Mouse (Mus musculus): ENCODE data around the gene Rabgap1l. TPM values are rescaled to one million over a fixed set of nuclear protein-coding genes. Genes with fewer than 3 reads are reported as not detected.

The Rabgap1l gene
- polyA plus RNA-seq, 1 experiment from 2014 or later, result 93.4 TPM

- Histone ChIP-seq H3K27me3 (ENCODE audit: control insufficient read depth, insufficient read depth, low read length) (no peaks in the 10 kb centered on the region), H3K4me2 (ENCODE audit: low read depth, low read length) (no peak overlapping the region), H3K9ac (ENCODE audit: low read length) (no peak overlapping the region), H3K27ac (ENCODE audit: low read length) (no peak overlapping the region), H3K4me3 (ENCODE audit: low read length) (no peak overlapping the region), H3K36me3 (ENCODE audit: control insufficient read depth, insufficient read depth) (peaks cover 10% of the 10 kb centered on the region), H3K4me1 (ENCODE audit: control insufficient read depth, insufficient read depth, low read length) (no peaks in the 10 kb centered on the region), H3K9me3 (replicated peaks; ENCODE audit: control insufficient read depth, low read length) (no peaks in the 10 kb centered on the region)
- WGBS, result 76% methylated on average over 2 of the region's 2 CpGs
- no peak for ATAC-seq (replicated peaks; ENCODE audit: extremely low read depth, insufficient read depth, low FRiP score)
Observed at GRCm38 (mm10) chr1:160734743-160735142, 58.3 kb downstream of the Rabgap1l start.

- no peak overlapping the region for H3K9ac ChIP-seq (ENCODE audit: low read length)
- H3K9me3 ChIP-seq (replicated peaks; ENCODE audit: control insufficient read depth, low read length), result no peaks in the 10 kb centered on the region
- peaks cover 11% of the 10 kb centered on the region for H3K36me3 ChIP-seq (ENCODE audit: control insufficient read depth, insufficient read depth)
- no peak for ATAC-seq (replicated peaks; ENCODE audit: extremely low read depth, insufficient read depth, low FRiP score)
- WGBS, result 62% methylated on average over 4 of the region's 4 CpGs
- H3K27ac ChIP-seq (ENCODE audit: low read length), result no peak overlapping the region
- no peak overlapping the region for H3K4me3 ChIP-seq (ENCODE audit: low read length)
- no peaks in the 10 kb centered on the region for H3K4me1 ChIP-seq (ENCODE audit: control insufficient read depth, insufficient read depth, low read length)
- no peak overlapping the region for H3K4me2 ChIP-seq (ENCODE audit: low read depth, low read length)
- no peaks in the 10 kb centered on the region for H3K27me3 ChIP-seq (ENCODE audit: control insufficient read depth, insufficient read depth, low read length)
Observed at GRCm38 (mm10) chr1:160729944-160730343, 63.1 kb downstream of the Rabgap1l start.

DNA sequence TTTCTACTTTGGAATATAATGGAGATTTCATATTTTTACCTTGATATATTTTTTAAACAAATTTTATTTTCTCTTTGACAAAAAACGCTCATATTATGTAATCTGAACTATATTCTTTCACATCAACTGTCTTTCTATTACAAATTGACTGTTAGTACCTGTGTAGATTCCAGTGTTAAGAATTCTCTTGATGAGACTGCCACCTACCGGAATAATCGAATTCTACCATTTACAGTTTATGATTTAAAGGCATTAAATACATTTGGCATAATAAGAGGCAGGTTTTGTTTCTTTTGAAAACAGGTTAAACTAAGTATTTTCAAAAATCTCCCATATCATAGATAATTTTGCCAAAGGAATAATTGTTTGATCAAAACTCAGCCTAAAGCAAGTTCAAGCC lies 75.3 kb downstream of the Rabgap1l start:
- no peaks in the 10 kb centered on the region for H3K27me3 ChIP-seq (ENCODE audit: control insufficient read depth, insufficient read depth, low read length)
- no peak overlapping the region for H3K9ac ChIP-seq (ENCODE audit: low read length)
- H3K27ac ChIP-seq (ENCODE audit: low read length), result no peak overlapping the region
- no peak for ATAC-seq (replicated peaks; ENCODE audit: extremely low read depth, insufficient read depth, low FRiP score)
- no peaks in the 10 kb centered on the region for H3K9me3 ChIP-seq (replicated peaks; ENCODE audit: control insufficient read depth, low read length)
- H3K4me3 ChIP-seq (ENCODE audit: low read length), result no peak overlapping the region
- H3K4me1 ChIP-seq (ENCODE audit: control insufficient read depth, insufficient read depth, low read length), result peaks cover 13% of the 10 kb centered on the region
- WGBS, result 11% methylated on average over 3 of the region's 3 CpGs
- H3K4me2 ChIP-seq (ENCODE audit: low read depth, low read length), result no peak overlapping the region
- H3K36me3 ChIP-seq (ENCODE audit: control insufficient read depth, insufficient read depth), result peaks cover 10% of the 10 kb centered on the region

DNA sequence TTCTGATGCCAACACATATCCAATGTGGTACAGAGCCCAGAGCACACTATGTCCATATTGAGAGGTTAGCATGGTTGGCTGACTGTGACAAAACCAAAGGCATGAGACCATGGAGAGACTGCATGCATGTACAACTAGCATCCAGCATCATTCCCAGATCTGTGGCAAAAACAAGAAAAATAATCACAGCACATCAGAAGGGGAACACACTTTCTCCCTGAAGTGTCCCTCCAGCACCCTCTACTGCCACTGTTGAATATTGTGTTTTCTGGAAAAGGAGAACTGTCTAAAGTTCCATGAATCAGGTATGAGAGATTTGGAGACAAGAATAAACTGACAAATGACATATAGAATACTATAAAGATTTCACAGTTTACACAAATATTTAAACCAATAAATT lies 78.3 kb downstream of the Rabgap1l start:
- Histone ChIP-seq H3K4me1 (ENCODE audit: control insufficient read depth, insufficient read depth, low read length) (peaks cover 13% of the 10 kb centered on the region), H3K4me3 (ENCODE audit: low read length) (no peak overlapping the region), H3K9ac (ENCODE audit: low read length) (no peak overlapping the region), H3K36me3 (ENCODE audit: control insufficient read depth, insufficient read depth) (no peaks in the 10 kb centered on the region), H3K27me3 (ENCODE audit: control insufficient read depth, insufficient read depth, low read length) (no peaks in the 10 kb centered on the region), H3K9me3 (replicated peaks; ENCODE audit: control insufficient read depth, low read length) (no peaks in the 10 kb centered on the region), H3K27ac (ENCODE audit: low read length) (peak overlapping the region; percentile 21; the same call in 1 of the 2 replicates), H3K4me2 (ENCODE audit: low read depth, low read length) (no peak overlapping the region)
- no peak for ATAC-seq (replicated peaks; ENCODE audit: extremely low read depth, insufficient read depth, low FRiP score)

GRCm38 (mm10) chr1:160713887-160714286 lies 79.1 kb downstream of the Rabgap1l start:
- peak; percentile 14; the same call in 1 of the 2 replicates for ATAC-seq (replicated peaks; ENCODE audit: extremely low read depth, insufficient read depth, low FRiP score)
- Histone ChIP-seq H3K4me2 (ENCODE audit: low read depth, low read length) (peak overlapping the region; percentile 23; the same call in 1 of the 2 replicates), H3K9me3 (replicated peaks; ENCODE audit: control insufficient read depth, low read length) (no peaks in the 10 kb centered on the region), H3K27me3 (ENCODE audit: control insufficient read depth, insufficient read depth, low read length) (no peaks in the 10 kb centered on the region), H3K4me1 (ENCODE audit: control insufficient read depth, insufficient read depth, low read length) (peaks cover 13% of the 10 kb centered on the region), H3K27ac (ENCODE audit: low read length) (peak overlapping the region; percentile 72), H3K4me3 (ENCODE audit: low read length) (no peak overlapping the region), H3K36me3 (ENCODE audit: control insufficient read depth, insufficient read depth) (no peaks in the 10 kb centered on the region), H3K9ac (ENCODE audit: low read length) (no peak overlapping the region)
- 26% methylated on average over 4 of the region's 4 CpGs for WGBS

DNA sequence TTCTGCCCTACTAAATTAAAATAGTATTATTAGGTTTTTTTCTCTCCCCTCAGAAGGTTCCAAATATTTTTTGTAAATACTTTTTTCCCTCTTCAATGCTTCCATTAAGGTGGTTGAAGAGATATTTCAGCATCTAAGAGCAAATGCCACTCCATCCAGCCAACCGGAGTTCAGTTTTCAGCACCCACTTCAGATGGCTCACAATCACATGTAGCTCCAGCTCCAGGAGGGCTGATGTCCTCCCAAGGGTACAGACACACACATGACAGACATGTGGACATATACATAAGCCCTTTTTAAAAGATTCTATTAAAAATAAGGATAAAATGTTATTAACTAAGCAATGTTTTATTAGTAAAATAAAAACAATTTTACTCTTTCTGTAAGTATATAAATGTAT lies 79.6 kb downstream of the Rabgap1l start:
- Histone ChIP-seq H3K36me3 (ENCODE audit: control insufficient read depth, insufficient read depth) (no peaks in the 10 kb centered on the region), H3K4me1 (ENCODE audit: control insufficient read depth, insufficient read depth, low read length) (peaks cover 13% of the 10 kb centered on the region), H3K4me3 (ENCODE audit: low read length) (no peak overlapping the region), H3K27me3 (ENCODE audit: control insufficient read depth, insufficient read depth, low read length) (no peaks in the 10 kb centered on the region), H3K9ac (ENCODE audit: low read length) (no peak overlapping the region), H3K4me2 (ENCODE audit: low read depth, low read length) (no peak overlapping the region), H3K9me3 (replicated peaks; ENCODE audit: control insufficient read depth, low read length) (no peaks in the 10 kb centered on the region), H3K27ac (ENCODE audit: low read length) (peak overlapping the region; percentile 72)
- WGBS, result 51% methylated on average over 1 of the region's 1 CpGs
- peak; percentile 75; the same call in 1 of the 2 replicates for ATAC-seq (replicated peaks; ENCODE audit: extremely low read depth, insufficient read depth, low FRiP score)

- Histone ChIP-seq H3K27me3 (ENCODE audit: control insufficient read depth, insufficient read depth, low read length) (no peaks in the 10 kb centered on the region), H3K36me3 (ENCODE audit: control insufficient read depth, insufficient read depth) (no peaks in the 10 kb centered on the region), H3K4me1 (ENCODE audit: control insufficient read depth, insufficient read depth, low read length) (peaks cover 13% of the 10 kb centered on the region), H3K27ac (ENCODE audit: low read length) (no peak overlapping the region), H3K4me3 (ENCODE audit: low read length) (no peak overlapping the region), H3K4me2 (ENCODE audit: low read depth, low read length) (no peak overlapping the region), H3K9me3 (replicated peaks; ENCODE audit: control insufficient read depth, low read length) (no peaks in the 10 kb centered on the region), H3K9ac (ENCODE audit: low read length) (no peak overlapping the region)
- ATAC-seq (replicated peaks; ENCODE audit: extremely low read depth, insufficient read depth, low FRiP score), result no peak
Observed at GRCm38 (mm10) chr1:160710539-160710938, 82.5 kb downstream of the Rabgap1l start.

GRCm38 (mm10) chr1:160704596-160704995 lies 88.4 kb downstream of the Rabgap1l start:
- WGBS, result 82% methylated on average over 2 of the region's 2 CpGs
- no peaks in the 10 kb centered on the region for H3K27me3 ChIP-seq (ENCODE audit: control insufficient read depth, insufficient read depth, low read length)

DNA sequence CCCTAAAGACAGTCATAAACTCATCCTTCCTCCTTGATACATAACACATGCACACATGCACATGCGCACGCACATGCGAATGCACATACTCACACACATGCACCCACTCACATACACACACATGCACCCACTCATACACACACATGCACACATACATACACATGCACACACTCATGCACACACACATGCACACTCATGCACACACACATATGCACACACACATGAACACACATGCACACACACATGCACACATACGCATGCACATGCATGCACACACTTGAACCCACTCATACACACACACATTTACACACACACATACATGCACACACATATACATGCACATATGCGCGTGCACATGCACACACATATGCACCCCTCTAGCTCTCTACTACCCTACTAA lies 89.2 kb downstream of the Rabgap1l start:
- Histone ChIP-seq H3K36me3 (ENCODE audit: control insufficient read depth, insufficient read depth) (peaks cover 7% of the 10 kb centered on the region), H3K4me2 (ENCODE audit: low read depth, low read length) (no peak overlapping the region), H3K9ac (ENCODE audit: low read length) (no peak overlapping the region), H3K4me1 (ENCODE audit: control insufficient read depth, insufficient read depth, low read length) (no peaks in the 10 kb centered on the region), H3K4me3 (ENCODE audit: low read length) (no peak overlapping the region), H3K9me3 (replicated peaks; ENCODE audit: control insufficient read depth, low read length) (no peaks in the 10 kb centered on the region), H3K27me3 (ENCODE audit: control insufficient read depth, insufficient read depth, low read length) (no peaks in the 10 kb centered on the region), H3K27ac (ENCODE audit: low read length) (no peak overlapping the region)
- no peak for ATAC-seq (replicated peaks; ENCODE audit: extremely low read depth, insufficient read depth, low FRiP score)
- WGBS, result 96% methylated on average over 6 of the region's 6 CpGs

More at GRCm38 (mm10) chr1:160704596-160704995, 88.4 kb downstream of the Rabgap1l start:
- H3K4me1 ChIP-seq (ENCODE audit: control insufficient read depth, insufficient read depth, low read length), result no peaks in the 10 kb centered on the region
- H3K9ac ChIP-seq (ENCODE audit: low read length), result no peak overlapping the region
- H3K27ac ChIP-seq (ENCODE audit: low read length), result no peak overlapping the region
- no peak for ATAC-seq (replicated peaks; ENCODE audit: extremely low read depth, insufficient read depth, low FRiP score)
- H3K4me2 ChIP-seq (ENCODE audit: low read depth, low read length), result no peak overlapping the region
- H3K36me3 ChIP-seq (ENCODE audit: control insufficient read depth, insufficient read depth), result peaks cover 7% of the 10 kb centered on the region
- H3K4me3 ChIP-seq (ENCODE audit: low read length), result no peak overlapping the region
- H3K9me3 ChIP-seq (replicated peaks; ENCODE audit: control insufficient read depth, low read length), result no peaks in the 10 kb centered on the region

DNA sequence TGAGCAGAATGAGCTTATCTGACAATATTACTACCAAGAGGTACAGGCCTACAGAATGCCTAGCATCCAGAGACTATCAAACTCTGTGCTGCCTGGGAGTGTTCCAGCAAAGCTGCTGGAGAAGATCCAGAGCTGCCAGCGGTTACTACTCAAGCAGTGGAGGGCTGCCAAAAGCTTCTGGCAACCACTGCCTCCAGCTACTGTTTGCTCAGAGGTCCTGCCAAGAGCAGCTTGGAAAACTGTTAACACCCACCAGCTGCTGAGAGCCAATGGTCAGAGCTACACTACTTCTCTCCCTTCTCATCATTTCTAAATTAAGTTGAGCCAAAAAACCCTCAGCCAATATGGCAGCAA lies 99.9 kb downstream of the Rabgap1l start:
- Histone ChIP-seq H3K27ac (ENCODE audit: low read length) (peak overlapping the region; percentile 79), H3K4me3 (ENCODE audit: low read length) (no peak overlapping the region), H3K36me3 (ENCODE audit: control insufficient read depth, insufficient read depth) (no peaks in the 10 kb centered on the region), H3K27me3 (ENCODE audit: control insufficient read depth, insufficient read depth, low read length) (no peaks in the 10 kb centered on the region), H3K9ac (ENCODE audit: low read length) (no peak overlapping the region), H3K9me3 (replicated peaks; ENCODE audit: control insufficient read depth, low read length) (no peaks in the 10 kb centered on the region), H3K4me2 (ENCODE audit: low read depth, low read length) (no peak overlapping the region), H3K4me1 (ENCODE audit: control insufficient read depth, insufficient read depth, low read length) (peaks cover 7% of the 10 kb centered on the region; the same call in 1 of the 2 replicates)
- WGBS, result 11% methylated on average over 1 of the region's 1 CpGs
- peak; percentile 93 for ATAC-seq (replicated peaks; ENCODE audit: extremely low read depth, insufficient read depth, low FRiP score)

Measured in heart, embryonic 16.5 days (tissue).